Mouse (Mus musculus) ZHBTc4 (cell line): ENCODE measurements around the gene Tacr1.

Experiments used
- DNase-seq: peaks from one replicate; pipeline ENCODE4 v3.0.0-alpha.2; 2011; ENCODE audit warnings: low read depth, low spot score

The Tacr1 gene

GRCm38 (mm10) chr6:82525107-82525867 is 123.2 kb downstream of the Tacr1 start:
- DNase-seq = no peak

GRCm38 (mm10) chr6:82528631-82529030 is 126.5 kb downstream of the Tacr1 start:
- no peak for DNase-seq

- peak; percentile 2 for DNase-seq
Observed at GRCm38 (mm10) chr6:82536641-82537040, 134.5 kb downstream of the Tacr1 start.

- DNase-seq = peak; percentile 59
Observed at GRCm38 (mm10) chr6:82549270-82549669, 147.1 kb downstream of the Tacr1 start.

GRCm38 (mm10) chr6:82575445-82575844 is 173.3 kb downstream of the Tacr1 start:
- no peak for DNase-seq

GRCm38 (mm10) chr6:82585396-82585795 is 183.3 kb downstream of the Tacr1 start:
- peak; percentile 37 for DNase-seq

GRCm38 (mm10) chr6:82589387-82589786 is 187.3 kb downstream of the Tacr1 start:
- DNase-seq = no peak

- no peak for DNase-seq
Observed at GRCm38 (mm10) chr6:82595461-82596090, 193.4 kb downstream of the Tacr1 start.

GRCm38 (mm10) chr6:82603228-82603627 is 201.1 kb downstream of the Tacr1 start:
- DNase-seq = no peak

GRCm38 (mm10) chr6:82603665-82604064 is 201.5 kb downstream of the Tacr1 start:
- DNase-seq = peak; percentile 68

GRCm38 (mm10) chr6:82604791-82605190 is 202.7 kb downstream of the Tacr1 start:
- no peak for DNase-seq

GRCm38 (mm10) chr6:82608756-82609155 is 206.6 kb downstream of the Tacr1 start:
- DNase-seq = peak; percentile 69

- no peak for DNase-seq
Observed at GRCm38 (mm10) chr6:82609339-82609926, 207.3 kb downstream of the Tacr1 start.
